Mouse (Mus musculus) ES-E14 (cell line): ENCODE measurements around the gene Slc27a3. TPM values are rescaled to one million over a fixed set of nuclear protein-coding genes. Genes with fewer than 3 reads are reported as not detected.

Source experiments
- DNase-seq: peaks from one replicate; pipeline ENCODE4 v3.0.0-alpha.2; 2013; ENCODE audit warnings: low read depth, low spot score
- H3K27ac ChIP-seq: 2 replicates; pipeline ENCODE4 v1.5.1; 2012; ENCODE audit warnings: low read depth, mild to moderate bottlenecking, low read length, moderate library complexity, mixed read lengths; ENCODE audit not compliant: poor library complexity, insufficient read depth, severe bottlenecking
- H3K36me3 ChIP-seq: 2 replicates; pipeline ENCODE4 v1.6.1; 2012; ENCODE audit warnings: mild to moderate bottlenecking, low read length, moderate library complexity, mixed read lengths; ENCODE audit not compliant: control insufficient read depth, poor library complexity, insufficient read depth, severe bottlenecking
- H3K4me1 ChIP-seq, 2 experiments: fragments of 150-350 bp in 1 of 2; sonication (generic) in 1 of 2; 2 replicates each; pipeline ENCODE4 v1.6.1; 2012; ENCODE audit warnings: low read length in 2 of 2, mild to moderate bottlenecking in 1 of 2, mixed read lengths in 1 of 2; ENCODE audit not compliant: control insufficient read depth in 2 of 2, insufficient read depth in 2 of 2, poor library complexity in 1 of 2
- H3K4me3 ChIP-seq, 2 experiments: fragments of 150-350 bp in 1 of 2; sonication (generic) in 1 of 2; 2 replicates each; pipeline ENCODE4 v1.5.1; 2012; ENCODE audit warnings: low read length in 2 of 2, low read depth in 1 of 2, mild to moderate bottlenecking in 1 of 2, mixed read lengths in 1 of 2; ENCODE audit not compliant: insufficient read depth in 1 of 2, poor library complexity in 1 of 2, severe bottlenecking in 1 of 2
- H3K9ac ChIP-seq: 2 replicates; pipeline ENCODE4 v1.6.1; 2012; ENCODE audit warnings: low read depth, mild to moderate bottlenecking, low read length, mixed read lengths; ENCODE audit not compliant: poor library complexity, insufficient read depth, severe bottlenecking
- H3K9me3 ChIP-seq: fragments of 150-350 bp; sonication (generic); 2 replicates; pipeline ENCODE4 v1.6.1; 2012; ENCODE audit warnings: low read depth, mild to moderate bottlenecking, low read length; ENCODE audit not compliant: control insufficient read depth, insufficient read depth
- CHD2 ChIP-seq: IDR thresholded peaks from 2 replicates; pipeline ENCODE4 v1.6.1; 2014; ENCODE audit warnings: mild to moderate bottlenecking, low read depth, low read length, inconsistent platforms
- HCFC1 ChIP-seq: IDR thresholded peaks from 2 replicates; pipeline ENCODE4 v1.6.1; 2012; ENCODE audit warnings: low read length, inconsistent platforms, borderline replicate concordance; ENCODE audit not compliant: insufficient read depth
- MAFK ChIP-seq: IDR thresholded peaks from 2 replicates; pipeline ENCODE4 v1.6.1; 2014; ENCODE audit warnings: mild to moderate bottlenecking, low read depth, low read length, inconsistent platforms; ENCODE audit not compliant: insufficient read depth
- ZC3H11A ChIP-seq: IDR thresholded peaks from 2 replicates; pipeline ENCODE4 v1.6.1; 2012; ENCODE audit warnings: low read depth, mild to moderate bottlenecking, inconsistent platforms, low read length, borderline replicate concordance
- ZNF384 ChIP-seq: IDR thresholded peaks from 2 replicates; pipeline ENCODE4 v1.6.1; 2012; ENCODE audit warnings: low read depth, low read length, inconsistent platforms
- in situ Hi-C, 2 experiments: fragments of 600-800 bp; cut with MboI; formaldehyde crosslinking; loops; one replicate each; pipeline ENCODE4 v1.15.1; 2025; ENCODE audit warnings: low sequenced_read_pairs in 2 of 2, inconsistent platforms in 1 of 2; ENCODE audit not compliant: unreplicated experiment in 2 of 2
- total RNA-seq: library from RNA; depleted of rRNA; stranded (reverse); fragments of 300-350 nt; gene quantifications from 2 replicates; pipeline ENCODE4 v1.2.3, GENCODE M21; 2012

Slc27a3 gene
- total RNA-seq, 1 experiment: 22.9 TPM

- in situ Hi-C loops: no loop called here
- no peak for DNase-seq
- Histone ChIP-seq H3K36me3 (peaks cover 2% of the 10 kb centered on the region; the same call in 1 of the 2 replicates), H3K9ac (no peak overlapping the region), H3K9me3 (no peaks in the 10 kb centered on the region), H3K4me1 (peaks cover 6 to 17% of the 10 kb centered on the region in 2 experiments; a peak in 3 of 4 replicates), H3K4me3 (no peak overlapping the region), H3K27ac (no peak overlapping the region)
- TF ChIP-seq MAFK: no peak
- TF ChIP-seq CHD2: no peak
- TF ChIP-seq ZC3H11A: no peak
- TF ChIP-seq ZNF384: no peak
- TF ChIP-seq HCFC1: no peak
Observed at GRCm38 (mm10) chr3:90384851-90385375, 4.8 kb downstream of the Slc27a3 start.

- Histone ChIP-seq H3K9me3 (no peaks in the 10 kb centered on the region), H3K36me3 (peaks cover 2% of the 10 kb centered on the region; the same call in 1 of the 2 replicates), H3K4me3 (no peak overlapping the region), H3K27ac (no peak overlapping the region), H3K9ac (no peak overlapping the region), H3K4me1 (peaks cover 6 to 17% of the 10 kb centered on the region in 2 experiments; a peak in 3 of 4 replicates)
- in situ Hi-C loops: no loop called here
- TF ChIP-seq ZNF384: no peak
- no peak for TF ChIP-seq MAFK
- TF ChIP-seq ZC3H11A: no peak
- TF ChIP-seq CHD2: no peak
- no peak for TF ChIP-seq HCFC1
- DNase-seq: no peak
Observed at GRCm38 (mm10) chr3:90383690-90384089, 6.0 kb downstream of the Slc27a3 start.

DNA sequence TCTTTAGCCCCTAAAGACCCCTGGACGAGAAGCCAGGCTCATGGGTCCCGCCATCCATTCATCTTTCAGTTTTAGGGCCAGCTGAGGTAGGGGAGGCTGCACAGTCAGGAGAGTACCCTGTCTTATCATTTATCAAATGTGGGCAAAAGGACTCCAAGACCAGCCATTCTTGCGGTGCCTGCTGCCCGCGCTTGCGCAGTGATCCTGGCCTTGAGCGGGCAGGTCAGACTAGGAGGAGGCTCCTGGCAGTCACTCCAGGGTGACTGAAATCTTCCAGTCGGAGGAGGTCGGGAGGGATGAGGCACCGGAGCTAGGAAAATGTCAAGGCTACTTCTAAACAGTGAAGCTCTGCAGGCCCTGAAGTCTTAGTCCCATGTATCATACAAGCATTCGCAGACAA, 8.0 kb downstream of the Slc27a3 start:
- no peak overlapping the region; a peak in 1 of 4 replicates for H3K4me3 ChIP-seq
- H3K4me1 ChIP-seq: peaks cover 3 to 11% of the 10 kb centered on the region in 2 experiments; a peak in 3 of 4 replicates
- no peak overlapping the region for H3K27ac ChIP-seq
- DNase-seq: no peak
- TF ChIP-seq ZNF384 (no peak), MAFK (no peak; the same call in 1 of the 2 replicates), HCFC1 (no peak), ZC3H11A (no peak), CHD2 (no peak)
- no peaks in the 10 kb centered on the region for H3K9me3 ChIP-seq
- peaks cover 2% of the 10 kb centered on the region; the same call in 1 of the 2 replicates for H3K36me3 ChIP-seq
- in situ Hi-C loops: no loop called here
- 0 out of 2 replicates have a peak overlapping the region, but pooled peaks have one; percentile 8 for H3K9ac ChIP-seq

DNA sequence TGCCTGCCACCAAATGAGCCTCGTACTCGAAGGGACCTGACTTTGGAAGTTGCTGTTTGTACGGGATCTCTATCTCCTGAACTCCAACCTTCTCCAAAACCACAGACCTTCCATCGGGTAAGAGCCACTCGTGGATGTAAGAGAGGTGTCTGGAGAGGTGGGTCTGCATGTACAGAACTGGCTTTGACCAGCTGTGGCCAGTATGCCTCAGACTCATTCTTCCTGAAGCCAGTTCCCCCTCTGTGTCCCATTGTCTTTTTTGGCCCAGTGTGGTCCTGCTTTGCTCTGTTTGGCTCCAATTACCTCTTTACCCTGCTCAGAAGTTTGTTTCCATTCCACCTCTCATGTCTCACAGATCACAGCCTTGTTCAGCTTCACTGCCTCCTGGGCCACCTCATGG, 11.2 kb downstream of the Slc27a3 start:
- Histone ChIP-seq H3K9me3 (no peaks in the 10 kb centered on the region), H3K9ac (no peak overlapping the region), H3K4me3 (no peak overlapping the region), H3K27ac (no peak overlapping the region), H3K4me1 (peaks cover 2 to 3% of the 10 kb centered on the region in 2 experiments; a peak in 1 of 4 replicates), H3K36me3 (no peaks in the 10 kb centered on the region)
- in situ Hi-C loops: no loop called here
- TF ChIP-seq ZC3H11A: no peak
- TF ChIP-seq HCFC1: no peak
- no peak for TF ChIP-seq MAFK
- no peak for TF ChIP-seq CHD2
- no peak for TF ChIP-seq ZNF384
- no peak for DNase-seq
